Mouse (Mus musculus) gastrocnemius, postnatal 25 days (tissue): ENCODE measurements around the gene Actn1. TPM values are rescaled to one million over a fixed set of nuclear protein-coding genes. Genes with fewer than 3 reads are reported as not detected.

Experiments used
- DNase-seq: peaks from one replicate; pipeline ENCODE4 v3.0.0; 2022
- total RNA-seq, 2 experiments: library from RNA; stranded (reverse); gene quantifications; 1 replicate in 1 of 2; 2 replicates in 1 of 2; pipeline ENCODE4 v1.2.3; 2021

Gene Actn1
- total RNA-seq, 2 experiments from 2014 or later: 10.2 to 15.5 TPM

- no peak for DNase-seq
Measured at GRCm38 (mm10) chr12:80135173-80135572, 125.0 kb downstream of the Actn1 start.

GRCm38 (mm10) chr12:80133011-80133545 lies 127.1 kb downstream of the Actn1 start:
- DNase-seq: no peak

- peak; percentile 92 for DNase-seq
Measured at GRCm38 (mm10) chr12:80132250-80133003, 127.7 kb downstream of the Actn1 start.

GRCm38 (mm10) chr12:80131359-80132249 lies 128.6 kb downstream of the Actn1 start:
- no peak for DNase-seq

- DNase-seq: no peak
Measured at GRCm38 (mm10) chr12:80130558-80131358, 129.4 kb downstream of the Actn1 start.

- DNase-seq: no peak
Measured at GRCm38 (mm10) chr12:80129531-80129930, 130.6 kb downstream of the Actn1 start.

GRCm38 (mm10) chr12:80127191-80127762 lies 132.9 kb downstream of the Actn1 start:
- no peak for DNase-seq

GRCm38 (mm10) chr12:80125316-80125715 lies 134.9 kb downstream of the Actn1 start:
- DNase-seq: no peak

- no peak for DNase-seq
Measured at GRCm38 (mm10) chr12:80124756-80125155, 135.4 kb downstream of the Actn1 start.

- DNase-seq: peak; percentile 75
Measured at GRCm38 (mm10) chr12:80124211-80124610, 136.0 kb downstream of the Actn1 start.

- peak; percentile 35 for DNase-seq
Measured at GRCm38 (mm10) chr12:80123227-80123803, 136.9 kb downstream of the Actn1 start.

GRCm38 (mm10) chr12:80121438-80121837 lies 138.7 kb downstream of the Actn1 start:
- no peak for DNase-seq

- no peak for DNase-seq
Measured at GRCm38 (mm10) chr12:80118588-80118987, 141.6 kb downstream of the Actn1 start.

Other genes with a start within 250 kb of the Actn1 start
- gene Zfp36l1, start 147.4 kb downstream of the Actn1 start, total RNA-seq: 10 to 100 TPM; 23.0 to 27.2 TPM
- 10 to 100 TPM; 30.5 to 30.6 TPM for gene Dcaf5, start 176.2 kb upstream of the Actn1 start, total RNA-seq
- gene Exd2, start 202.7 kb upstream of the Actn1 start, total RNA-seq: 10 to 100 TPM; 34.1 to 39.5 TPM